Mouse (Mus musculus) forebrain, embryonic 14.5 days (tissue): ENCODE measurements around the gene Shank2. TPM values are rescaled to one million over a fixed set of nuclear protein-coding genes. Genes with fewer than 3 reads are reported as not detected.
A peak's percentile ranks its signal among the peaks of the same experiment; 100 is the strongest.

Experiments used
- ATAC-seq: fragments of 200-750 bp; cut with Nextera tagmentation; 2 replicates; pipeline ENCODE4 v1.8.0; 2017; ENCODE audit warnings: mild to moderate bottlenecking, moderate library complexity
- DNase-seq: peaks from one replicate; pipeline ENCODE4 v3.0.0-alpha.2; 2015; ENCODE audit warnings: low spot score
- H3K27ac ChIP-seq: fragments of 300-500 bp; sonication (generic); 2 replicates; pipeline ENCODE4 v1.5.1; 2014; ENCODE audit warnings: low read depth, mild to moderate bottlenecking, control low read depth, low read length, moderate library complexity
- H3K27me3 ChIP-seq: fragments of 300-500 bp; sonication (generic); replicated peaks from 2 replicates; pipeline ENCODE4 v1.6.1; 2014; ENCODE audit warnings: low read length, control low read depth, mixed read lengths; ENCODE audit not compliant: control insufficient read depth, insufficient read depth
- H3K36me3 ChIP-seq: fragments of 300-500 bp; sonication (generic); 2 replicates; pipeline ENCODE4 v1.6.1; 2014; ENCODE audit warnings: low read length, control low read depth; ENCODE audit not compliant: control insufficient read depth, insufficient read depth
- H3K4me1 ChIP-seq: fragments of 300-500 bp; sonication (generic); 2 replicates; pipeline ENCODE4 v1.6.1; 2014; ENCODE audit warnings: antibody characterized with exemption, low read length, control low read depth; ENCODE audit not compliant: control insufficient read depth, insufficient read depth
- H3K4me2 ChIP-seq: fragments of 300-500 bp; sonication (generic); 2 replicates; pipeline ENCODE4 v1.6.1; 2014; ENCODE audit warnings: mild to moderate bottlenecking, control low read depth, low read length
- H3K4me3 ChIP-seq: fragments of 300-500 bp; sonication (generic); 2 replicates; pipeline ENCODE4 v1.5.1; 2014; ENCODE audit warnings: low read depth, low read length, control low read depth
- H3K9ac ChIP-seq: fragments of 300-500 bp; sonication (generic); 2 replicates; pipeline ENCODE4 v1.6.1; 2014; ENCODE audit warnings: mild to moderate bottlenecking, low read length, control low read depth, moderate library complexity
- H3K9me3 ChIP-seq: fragments of 300-500 bp; sonication (generic); replicated peaks from 2 replicates; pipeline ENCODE4 v1.6.1; 2016; ENCODE audit warnings: low read length, control low read depth, mixed read lengths; ENCODE audit not compliant: control insufficient read depth
- WGBS: fragments of 180-500 bp; shearing (Covaris S2); extraction: QIAGEN DNeasy Blood & Tissue Kit; methylation state at CpG from one replicate; pipeline ENCODE4 v1.1.7; 2014; 5-methylcytosine and 5-hydroxymethylcytosine counted together
- polyA plus RNA-seq: library from polyadenylated mRNA; unstranded; fragments of >200 nt; fragmentation: Nextera tagmentation; extraction: Ambion mirVana; gene quantifications from 2 replicates; pipeline ENCODE4 v1.2.1, GENCODE M21; 2014

The Shank2 gene
- polyA plus RNA-seq, 1 experiment from 2014 or later, result 4.6 TPM

DNA sequence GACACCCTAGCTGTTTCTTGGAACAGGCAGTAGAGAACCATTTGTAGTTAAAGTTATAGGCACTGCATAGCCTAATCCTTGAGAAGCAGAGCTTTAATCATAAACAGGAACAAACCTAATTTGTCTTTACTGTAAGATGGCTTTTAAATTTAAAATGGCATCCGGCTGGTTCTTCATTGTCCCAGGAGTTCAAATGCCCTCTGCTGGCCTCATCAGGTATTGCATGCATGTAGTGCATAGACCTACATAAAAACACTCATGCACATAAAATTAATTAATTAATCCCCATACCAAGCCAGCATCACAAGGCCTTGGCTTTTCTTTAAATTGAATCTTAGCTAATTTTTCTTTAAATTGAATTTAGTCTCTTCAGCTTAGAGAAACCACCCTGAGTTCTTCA is 76.9 kb downstream of the Shank2 start:
- Histone ChIP-seq H3K4me2 (no peak overlapping the region), H3K27ac (no peak overlapping the region), H3K9ac (no peak overlapping the region), H3K4me1 (no peaks in the 10 kb centered on the region), H3K4me3 (no peak overlapping the region), H3K36me3 (no peaks in the 10 kb centered on the region), H3K27me3 (no peaks in the 10 kb centered on the region), H3K9me3 (no peaks in the 10 kb centered on the region)
- WGBS, result 79% methylated on average over 1 of the region's 1 CpGs
- peak; percentile 53 for DNase-seq
- ATAC-seq, result no peak

DNA sequence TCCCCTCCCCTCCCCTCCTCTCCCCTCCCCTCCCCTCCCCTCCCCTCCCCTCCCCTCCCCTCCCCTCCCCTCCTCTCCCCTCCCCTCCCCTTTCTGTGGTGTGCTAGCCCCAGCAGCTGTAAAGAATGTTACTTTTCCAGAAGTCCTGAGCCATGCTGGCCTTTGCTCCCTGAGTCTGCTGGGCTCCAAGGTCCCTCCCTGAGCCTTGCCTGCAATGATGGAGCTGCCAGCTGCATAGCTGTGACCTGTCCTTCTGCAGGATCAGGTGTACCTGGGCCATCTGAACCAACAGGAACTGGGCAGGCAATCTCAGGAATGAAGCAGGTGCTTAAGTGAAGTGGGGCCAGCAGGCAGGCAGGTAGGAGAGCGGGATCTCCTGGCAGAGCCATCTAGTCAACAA is 78.1 kb downstream of the Shank2 start:
- H3K4me3 ChIP-seq, result no peak overlapping the region
- H3K4me2 ChIP-seq, result no peak overlapping the region
- no peaks in the 10 kb centered on the region for H3K36me3 ChIP-seq
- DNase-seq (no peak), ATAC-seq (no peak)
- H3K9ac ChIP-seq, result no peak overlapping the region
- H3K4me1 ChIP-seq, result no peaks in the 10 kb centered on the region
- no peak overlapping the region for H3K27ac ChIP-seq
- no peaks in the 10 kb centered on the region for H3K27me3 ChIP-seq
- WGBS, result 83% methylated on average over 1 of the region's 1 CpGs
- no peaks in the 10 kb centered on the region for H3K9me3 ChIP-seq

DNA sequence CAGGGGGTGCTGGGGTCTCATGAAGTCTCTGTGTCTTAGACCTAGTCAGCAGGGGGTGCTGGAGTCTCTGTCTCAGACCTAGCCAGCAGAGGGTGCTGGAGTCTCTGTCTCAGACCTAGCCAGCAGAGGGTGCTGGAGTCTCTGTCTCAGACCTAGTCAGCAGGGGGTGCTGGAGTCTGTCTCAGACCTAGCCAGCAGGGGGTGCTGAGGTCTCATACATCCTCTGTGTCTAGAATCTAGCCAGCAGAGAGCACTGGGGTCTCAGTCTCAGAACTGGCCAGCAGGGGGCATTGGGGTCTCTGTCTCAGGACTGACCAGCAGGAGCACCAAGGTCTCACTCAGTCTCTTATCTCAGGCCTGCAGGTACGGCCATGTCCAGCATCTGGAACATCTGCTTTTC is 79.7 kb downstream of the Shank2 start:
- DNase-seq, result peak; percentile 42
- peak; percentile 34; the same call in 1 of the 2 replicates for ATAC-seq
- Histone ChIP-seq H3K9ac (no peak overlapping the region), H3K27ac (no peak overlapping the region), H3K4me3 (no peak overlapping the region), H3K4me1 (no peaks in the 10 kb centered on the region), H3K36me3 (no peaks in the 10 kb centered on the region), H3K27me3 (no peaks in the 10 kb centered on the region), H3K9me3 (no peaks in the 10 kb centered on the region), H3K4me2 (no peak overlapping the region)
- 88% methylated on average over 1 of the region's 1 CpGs for WGBS

DNA sequence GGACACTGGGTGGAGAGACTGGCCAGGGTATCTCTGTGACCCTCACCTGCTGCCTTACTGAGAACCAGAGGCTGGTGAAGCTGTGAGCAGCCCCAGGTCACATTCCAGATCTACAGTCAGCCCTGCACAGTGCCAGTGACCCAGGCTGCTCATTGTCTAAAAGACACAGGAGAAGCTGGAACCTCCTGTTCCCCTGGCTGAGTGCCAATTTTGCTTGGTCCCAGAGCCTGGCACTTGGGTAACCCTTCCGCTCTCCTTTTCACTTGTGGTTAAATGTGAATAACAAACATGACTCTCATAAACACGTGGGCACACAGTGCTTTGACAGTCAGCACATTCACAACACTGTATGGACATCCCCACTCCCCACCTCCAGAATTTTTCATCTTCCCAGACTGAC is 80.2 kb downstream of the Shank2 start:
- Histone ChIP-seq H3K4me3 (no peak overlapping the region), H3K27ac (no peak overlapping the region), H3K36me3 (no peaks in the 10 kb centered on the region), H3K9ac (no peak overlapping the region), H3K4me1 (no peaks in the 10 kb centered on the region), H3K4me2 (no peak overlapping the region), H3K27me3 (no peaks in the 10 kb centered on the region), H3K9me3 (no peaks in the 10 kb centered on the region)
- ATAC-seq, result no peak
- 70% methylated on average over 2 of the region's 2 CpGs for WGBS
- DNase-seq, result no peak

DNA sequence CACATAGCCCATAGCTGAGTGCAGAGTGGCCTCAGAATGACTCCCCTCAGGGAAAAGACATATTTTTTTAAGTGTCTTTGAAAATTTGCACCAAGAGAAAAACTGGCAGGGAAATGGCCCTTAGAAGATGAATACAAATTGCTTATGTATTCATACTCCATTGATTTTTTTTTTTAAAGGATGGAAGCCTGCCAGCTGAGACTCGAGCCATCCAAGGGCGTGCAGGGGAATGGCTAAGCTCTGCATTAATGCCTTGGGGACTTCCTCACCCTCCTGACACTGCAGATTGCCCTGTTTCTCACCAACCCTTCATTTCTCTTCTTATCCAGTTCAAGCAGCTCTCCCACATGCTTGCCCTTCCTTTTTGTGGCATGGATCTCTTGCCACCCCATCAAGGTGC is 85.5 kb downstream of the Shank2 start:
- Histone ChIP-seq H3K4me3 (no peak overlapping the region), H3K27me3 (no peaks in the 10 kb centered on the region), H3K27ac (no peak overlapping the region), H3K9ac (no peak overlapping the region), H3K4me1 (no peaks in the 10 kb centered on the region), H3K36me3 (no peaks in the 10 kb centered on the region), H3K9me3 (no peaks in the 10 kb centered on the region), H3K4me2 (no peak overlapping the region)
- 46% methylated on average over 2 of the region's 2 CpGs for WGBS
- DNase-seq, result no peak
- no peak for ATAC-seq

DNA sequence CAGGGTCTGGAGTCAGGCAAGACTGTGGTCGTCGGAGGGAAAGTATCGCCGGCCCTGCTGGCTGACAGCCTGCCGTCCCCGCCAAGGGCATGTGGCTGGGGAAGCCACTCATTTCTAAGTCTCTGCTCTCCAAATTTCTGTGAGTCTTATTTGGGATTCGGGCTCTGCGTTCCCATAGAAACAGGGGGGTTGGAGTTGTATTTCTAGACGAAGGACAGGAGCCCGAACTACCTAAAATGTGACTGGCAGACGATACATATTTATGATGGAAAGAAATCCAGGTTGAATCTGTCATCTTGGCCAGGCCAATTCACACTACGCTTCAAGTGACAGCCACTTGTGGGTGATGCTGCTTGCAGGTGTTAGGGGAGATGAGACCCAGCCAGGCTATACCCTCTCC is 92.4 kb downstream of the Shank2 start:
- ATAC-seq (no peak), DNase-seq (no peak)
- H3K9ac ChIP-seq, result no peak overlapping the region
- H3K4me1 ChIP-seq, result no peaks in the 10 kb centered on the region
- H3K36me3 ChIP-seq, result no peaks in the 10 kb centered on the region
- WGBS, result 88% methylated on average over 12 of the region's 12 CpGs
- no peaks in the 10 kb centered on the region for H3K27me3 ChIP-seq
- H3K27ac ChIP-seq, result no peak overlapping the region
- H3K4me2 ChIP-seq, result no peak overlapping the region
- no peaks in the 10 kb centered on the region for H3K9me3 ChIP-seq
- no peak overlapping the region for H3K4me3 ChIP-seq

DNA sequence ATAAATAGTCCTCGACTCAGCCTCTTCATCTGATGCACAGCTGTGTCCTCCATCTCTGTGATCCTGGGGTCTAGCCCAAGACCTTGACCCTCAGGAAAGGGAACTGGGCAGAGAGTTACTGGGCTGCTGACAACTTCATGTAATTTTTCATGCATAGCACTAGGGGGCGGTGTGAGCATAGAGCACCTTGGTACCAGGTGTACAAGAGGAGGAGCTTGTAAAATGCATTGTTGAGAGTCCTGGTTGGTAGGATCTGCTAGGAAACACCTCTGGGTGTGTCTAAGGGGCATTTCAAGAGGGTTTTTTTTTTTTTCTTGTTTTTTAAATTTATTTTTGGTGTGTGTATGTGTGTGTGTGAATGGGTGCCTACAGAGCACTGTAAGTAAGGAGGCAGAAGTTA is 95.6 kb downstream of the Shank2 start:
- H3K27ac ChIP-seq, result no peak overlapping the region
- H3K9me3 ChIP-seq, result no peaks in the 10 kb centered on the region
- H3K36me3 ChIP-seq, result no peaks in the 10 kb centered on the region
- H3K4me1 ChIP-seq, result no peaks in the 10 kb centered on the region
- H3K9ac ChIP-seq, result no peak overlapping the region
- no peak overlapping the region for H3K4me2 ChIP-seq
- no peaks in the 10 kb centered on the region for H3K27me3 ChIP-seq
- DNase-seq, result peak; percentile 62
- ATAC-seq, result no peak
- no peak overlapping the region for H3K4me3 ChIP-seq
- 7% methylated on average over 2 of the region's 2 CpGs for WGBS

DNA sequence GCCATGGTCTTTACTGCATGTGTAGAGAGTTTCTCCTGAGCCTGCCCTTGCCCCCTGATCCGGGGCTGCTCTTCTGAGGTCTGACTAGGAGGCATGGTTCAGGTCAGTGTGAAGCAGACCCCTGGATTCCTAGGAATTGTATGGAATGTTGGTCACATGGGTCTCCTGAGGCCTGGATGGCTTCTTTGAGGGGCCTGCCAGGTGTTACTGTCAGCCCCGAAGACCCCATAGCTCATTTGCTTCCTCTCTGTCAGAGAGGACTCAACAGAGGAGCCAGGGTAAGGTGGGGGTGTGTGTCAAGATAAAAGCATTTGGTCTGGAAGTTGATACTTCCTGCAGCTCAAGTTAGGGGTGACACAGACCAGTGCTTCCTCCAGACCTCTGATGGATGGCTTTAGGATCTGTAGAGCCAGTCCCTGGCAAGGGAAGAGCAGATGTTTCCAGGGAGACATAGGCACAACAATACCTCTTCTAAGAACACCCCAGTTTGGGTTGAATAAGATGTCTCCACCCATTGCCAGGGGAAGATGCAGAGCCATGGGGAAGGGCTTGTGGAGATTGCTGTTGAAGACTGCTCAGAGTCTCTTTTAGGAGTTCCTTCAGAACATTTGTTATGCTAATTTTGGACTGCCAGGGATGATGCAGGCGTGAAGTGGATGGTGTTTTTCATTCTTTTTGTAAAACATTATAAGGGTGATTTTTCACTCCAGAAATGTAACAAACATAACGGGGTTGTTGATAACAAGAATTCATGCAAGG is 100.7 kb downstream of the Shank2 start:
- Histone ChIP-seq H3K9ac (no peak overlapping the region), H3K4me2 (no peak overlapping the region), H3K36me3 (no peaks in the 10 kb centered on the region), H3K4me1 (peaks cover 6% of the 10 kb centered on the region), H3K9me3 (no peaks in the 10 kb centered on the region), H3K4me3 (no peak overlapping the region), H3K27ac (no peak overlapping the region), H3K27me3 (no peaks in the 10 kb centered on the region)
- 70% methylated on average over 4 of the region's 4 CpGs for WGBS
- DNase-seq (no peak), ATAC-seq (no peak)

DNA sequence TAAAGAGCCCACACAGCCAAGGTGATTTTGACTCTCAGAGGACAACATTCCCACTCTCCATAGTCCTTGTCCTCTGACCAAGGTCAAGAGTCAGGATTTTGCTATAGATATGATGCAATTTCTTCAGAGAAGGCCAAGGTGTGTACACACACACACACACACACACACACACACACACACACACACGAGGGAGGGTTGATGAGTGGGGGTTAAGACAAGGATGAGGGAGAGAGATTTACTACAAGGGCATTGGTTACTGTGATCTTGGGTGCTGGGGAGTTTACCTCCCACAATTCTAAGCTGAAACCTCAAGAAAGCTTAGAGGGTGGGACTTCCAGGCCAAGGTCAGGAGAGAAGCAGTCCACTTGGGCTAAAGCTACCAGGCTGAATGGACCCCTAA is 104.2 kb downstream of the Shank2 start:
- Histone ChIP-seq H3K36me3 (no peaks in the 10 kb centered on the region), H3K27me3 (no peaks in the 10 kb centered on the region), H3K27ac (no peak overlapping the region), H3K4me3 (no peak overlapping the region), H3K4me1 (peaks cover 6% of the 10 kb centered on the region), H3K9me3 (no peaks in the 10 kb centered on the region), H3K9ac (no peak overlapping the region), H3K4me2 (no peak overlapping the region)
- DNase-seq, result no peak
- WGBS, result 67% methylated on average over 1 of the region's 1 CpGs
- no peak for ATAC-seq
